ENCODE assay signal across 9 mouse cellular contexts in genomic region chr5:92488961-92489360, GRCm38 (mm10). TPM values are rescaled to one million over a fixed set of nuclear protein-coding genes. Genes with fewer than 3 reads are reported as not detected.
DNase-seq lines count a peak whose midpoint lies in the region; ATAC-seq and TF ChIP-seq lines count a peak whose summit lies in the region.
"Had no signal": no experiment of that assay in that cellular context is flagged by ENCODE, and none has a peak within 500 bp of the region (broad histone marks: within the 10 kb centered on the region; RNA-seq: fewer than 3 reads in every experiment).

No protein-coding gene starts in this region.

- H3K9ac ChIP-seq in heart, embryonic 14.5 days (ENCODE audit: low read length) = 0 out of 2 replicates have a peak overlapping the region, but pooled peaks have one; percentile 9
- H3K9ac ChIP-seq: liver, embryonic 15.5 days had no signal

- TF ChIP-seq CTCF in spleen, adult 2 months (IDR thresholded peaks at IDR 0.05; ENCODE audit: extremely low read depth, insufficient read depth, insufficient read length, insufficient replicate concordance) = no peak

- peaks cover 7% of the 10 kb centered on the region; the same call in 1 of the 2 replicates for H3K4me1 ChIP-seq in spleen, adult 2 months (ENCODE audit: control insufficient read depth, insufficient read depth, insufficient read length)
- peaks cover 19 to 48% of the 10 kb centered on the region in 2 experiments for H3K4me1 ChIP-seq in heart, embryonic 14.5 days (ENCODE audit: control insufficient read depth in 2 of 2, insufficient read depth in 2 of 2, low read length in 2 of 2)

- 59% methylated on average over 7 of the region's 7 CpGs for WGBS in spleen, adult 2 months
- WGBS in heart, embryonic 14.5 days = 50% methylated on average over 7 of the region's 7 CpGs

- peak overlapping the region; percentile 6; the same call in 1 of the 2 replicates for H3K4me2 ChIP-seq in heart, embryonic 14.5 days (ENCODE audit: low read length)
- H3K4me2 ChIP-seq: liver, embryonic 15.5 days had no signal

- no peak overlapping the region for H3K4me3 ChIP-seq in spleen, adult 2 months (ENCODE audit: extremely low read depth, insufficient read depth, insufficient read length)
- no peak overlapping the region for H3K4me3 ChIP-seq in heart, embryonic 14.5 days (ENCODE audit: control insufficient read depth in 1 of 2, insufficient read depth in 1 of 2, low read depth in 1 of 2, low read length in 2 of 2)
- H3K4me3 ChIP-seq: liver, embryonic 15.5 days had no signal

- no peaks in the 10 kb centered on the region for H3K27me3 ChIP-seq in spleen, adult 2 months (ENCODE audit: control insufficient read depth, insufficient read depth, low read length)
- no peaks in the 10 kb centered on the region for H3K27me3 ChIP-seq in heart, embryonic 14.5 days (ENCODE audit: control insufficient read depth, insufficient read depth, low read length)
- H3K27me3 ChIP-seq: liver, embryonic 15.5 days had no signal

- no peaks in the 10 kb centered on the region for H3K9me3 ChIP-seq in heart, embryonic 14.5 days (ENCODE audit: control insufficient read depth, low read length)
- H3K9me3 ChIP-seq: liver, embryonic 15.5 days had no signal

- TF ChIP-seq POLR2A in spleen, adult 2 months (IDR thresholded peaks at IDR 0.05; ENCODE audit: low read depth, low read length) = no peak

- ATAC-seq in frontal cortex, adult (ENCODE audit: low TSS enrichment) = peak; percentile 74
- no peak for ATAC-seq in heart, embryonic 14.5 days (ENCODE audit: insufficient number of reproducible peaks, insufficient read depth, low FRiP score, low read depth)

- DNase-seq in frontal cortex, postnatal 25 days (ENCODE audit: low spot score in 2 of 2) = no peak
- DNase-seq in spleen, adult 2 months (ENCODE audit: low read depth in 1 of 2, low spot score in 2 of 2) = no peak
- no peak for DNase-seq in spleen, postnatal 4 days (ENCODE audit: low spot score in 2 of 2)
- DNase-seq in lung, postnatal 25 days (ENCODE audit: low spot score) = peak; percentile 82
- DNase-seq in frontal cortex, postnatal 14 days (ENCODE audit: low spot score in 2 of 2) = no peak
- DNase-seq in T-cell, adult 2 months (ENCODE audit: low spot score) = no peak

- 0 out of 2 replicates have a peak overlapping the region, but pooled peaks have one; percentile 40 for H3K27ac ChIP-seq in spleen, adult 2 months (ENCODE audit: insufficient read depth, low read length)
- H3K27ac ChIP-seq in heart, embryonic 14.5 days (replicated peaks in 1 of 2; ENCODE audit: control insufficient read depth in 1 of 2, insufficient read depth in 1 of 2, low read depth in 2 of 2, low read length in 2 of 2) = peak overlapping the region in 1 of 2 experiments; percentile 45; a peak in 2 of 4 replicates
- H3K27ac ChIP-seq: liver, embryonic 15.5 days had no signal

- peaks cover 5% of the 10 kb centered on the region for H3K36me3 ChIP-seq in spleen, adult 2 months (ENCODE audit: control insufficient read depth, insufficient read depth, low read length)
- peaks cover 17% of the 10 kb centered on the region for H3K36me3 ChIP-seq in heart, embryonic 14.5 days (ENCODE audit: control insufficient read depth, insufficient read depth, low read length)

RNA-seq across cellular contexts. Expression of gene Scarb2, which starts 17.7 kb away (rescaled TPM):
- polyA plus RNA-seq in spleen, adult 2 months (2012; rRNA removed) = 15.4 and 16.0 TPM in 2 replicates
- 14.3 and 15.6 TPM in 2 replicates for polyA plus RNA-seq in heart, embryonic 14.5 days (2014; fragmentation: Nextera tagmentation; extraction: Ambion mirVana)

RNA-seq across cellular contexts. Expression of gene Nup54, which starts 53.9 kb away (rescaled TPM):
- polyA plus RNA-seq in spleen, adult 2 months (2012; rRNA removed) = 12.2 and 12.4 TPM in 2 replicates
- polyA plus RNA-seq in heart, embryonic 14.5 days (2014; fragmentation: Nextera tagmentation; extraction: Ambion mirVana) = 35.4 and 35.9 TPM in 2 replicates
